Mouse (Mus musculus) olfactory bulb, adult 2 months (tissue): ENCODE results near the gene Rassf3.

Experiments
- CTCF ChIP-seq: fragments of 200-500 bp; IDR thresholded peaks from 2 replicates; pipeline ENCODE4 v1.5.1; 2012; ENCODE audit warnings: low read depth, mild to moderate bottlenecking, low read length, moderate library complexity; ENCODE audit not compliant: insufficient read depth
- POLR2A ChIP-seq: fragments of 200-500 bp; IDR thresholded peaks from 2 replicates; pipeline ENCODE4 v1.6.1; 2012; ENCODE audit warnings: mild to moderate bottlenecking, low read depth, low read length, moderate library complexity; ENCODE audit not compliant: insufficient read depth

- TF ChIP-seq CTCF (no peak), POLR2A (no peak)
Measured at GRCm38 (mm10) chr10:121426458-121427070, 49.6 kb downstream of the Rassf3 start.
